Mouse (Mus musculus) 3T3-L1 (cell line): Measurements from ENCODE around the gene Map3k14.
"Not testable (repeated sequence)": the region's sequence is repeated elsewhere in the genome, so short reads cannot be mapped to it uniquely, and the experiment has no call there.

Source experiments
- DNase-seq: peaks from one replicate; pipeline ENCODE4 v3.0.0-alpha.2; 2015; ENCODE audit warnings: low read depth, low spot score

Gene Map3k14

DNA sequence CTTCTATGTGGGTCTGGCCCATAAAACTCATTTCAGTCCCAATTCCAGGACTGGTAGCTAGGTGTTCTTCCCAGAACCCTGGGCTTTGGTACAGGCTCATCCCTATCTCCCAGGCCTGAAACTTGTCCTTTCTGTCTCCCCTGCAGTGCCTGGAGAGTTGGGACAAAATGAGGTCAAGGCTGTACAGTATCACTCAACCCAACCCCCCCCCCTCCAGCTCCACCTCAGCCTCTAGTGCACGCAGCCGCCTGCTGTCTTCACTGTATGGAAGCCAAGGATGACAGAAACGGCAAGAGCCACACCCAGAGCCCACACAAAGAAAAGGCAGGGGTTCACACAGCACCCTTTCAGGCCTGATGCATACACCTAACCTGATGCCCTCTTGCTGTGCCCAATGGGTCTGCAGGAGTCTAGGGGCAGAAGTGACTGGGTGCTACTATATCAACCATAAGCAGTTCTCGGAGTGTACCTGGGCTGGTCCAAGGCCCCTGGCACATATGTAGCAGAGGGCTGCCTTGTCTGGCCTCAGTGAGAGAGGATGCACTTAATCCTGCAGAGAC, 20.5 kb downstream of the Map3k14 start:
- no peak for DNase-seq

GRCm38 (mm10) chr11:103246081-103246730, 21.1 kb downstream of the Map3k14 start:
- peak; percentile 96 for DNase-seq

DNA sequence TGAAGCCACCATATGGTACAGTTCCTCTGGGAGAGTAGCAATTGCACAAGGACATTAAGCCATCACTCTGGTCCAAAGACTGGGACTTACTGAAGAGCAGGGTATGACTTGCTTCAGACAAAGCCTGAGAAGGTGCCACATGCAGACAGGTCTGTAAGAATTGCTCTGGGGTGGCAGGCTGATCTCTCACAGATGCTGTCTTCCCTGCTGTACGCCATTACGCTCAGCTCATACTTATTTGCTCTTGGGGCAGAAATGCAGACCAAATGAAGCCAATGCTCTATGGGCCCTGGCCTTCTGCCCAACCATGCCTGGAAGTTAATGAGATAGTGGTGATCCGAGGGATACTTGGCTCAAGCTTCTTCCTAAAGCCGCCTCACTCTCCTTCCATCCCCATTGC, 22.4 kb downstream of the Map3k14 start:
- no peak for DNase-seq

DNA sequence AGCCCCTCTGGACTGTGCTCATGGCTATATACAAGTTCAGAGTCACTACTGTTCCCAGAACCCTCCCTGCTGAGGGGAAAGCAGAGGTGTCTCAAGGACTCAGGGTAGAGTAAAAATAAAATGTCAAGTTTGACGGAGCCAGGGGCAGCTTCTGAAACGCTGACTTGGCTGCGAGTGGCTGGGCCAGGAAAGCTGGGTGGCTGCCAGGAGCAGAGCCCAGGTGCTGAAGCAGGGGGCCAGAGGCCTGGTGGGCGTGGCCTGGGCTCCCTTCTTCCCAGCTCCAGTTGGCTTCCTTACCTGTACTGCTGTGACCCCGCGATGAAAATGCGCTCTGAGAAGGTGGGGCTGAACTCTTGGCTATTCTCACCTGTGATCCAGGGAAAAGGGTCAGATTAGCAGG, 26.5 kb downstream of the Map3k14 start:
- DNase-seq = no peak

DNA sequence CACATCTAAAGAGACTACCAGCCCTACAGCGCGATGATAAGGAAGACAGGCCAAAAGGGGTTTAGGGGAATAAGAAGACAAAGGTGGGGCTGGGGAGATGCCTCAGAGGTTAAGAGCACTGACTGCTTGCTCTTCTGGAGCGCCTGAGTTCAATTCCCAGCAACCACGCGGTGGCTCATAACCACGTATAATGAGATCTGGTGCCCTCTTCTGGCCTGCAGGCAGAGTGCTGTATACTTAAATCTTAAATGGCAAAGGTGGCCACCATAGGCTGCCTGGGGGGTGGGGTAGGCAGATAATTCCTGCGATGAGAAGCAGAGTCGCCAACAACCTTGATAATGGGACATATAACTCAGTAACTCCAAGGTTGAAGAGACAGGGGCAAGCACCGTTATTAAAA, 29.5 kb downstream of the Map3k14 start:
- DNase-seq = no peak

- no peak for DNase-seq
Observed at GRCm38 (mm10) chr11:103236903-103237302, 30.4 kb downstream of the Map3k14 start.

DNA sequence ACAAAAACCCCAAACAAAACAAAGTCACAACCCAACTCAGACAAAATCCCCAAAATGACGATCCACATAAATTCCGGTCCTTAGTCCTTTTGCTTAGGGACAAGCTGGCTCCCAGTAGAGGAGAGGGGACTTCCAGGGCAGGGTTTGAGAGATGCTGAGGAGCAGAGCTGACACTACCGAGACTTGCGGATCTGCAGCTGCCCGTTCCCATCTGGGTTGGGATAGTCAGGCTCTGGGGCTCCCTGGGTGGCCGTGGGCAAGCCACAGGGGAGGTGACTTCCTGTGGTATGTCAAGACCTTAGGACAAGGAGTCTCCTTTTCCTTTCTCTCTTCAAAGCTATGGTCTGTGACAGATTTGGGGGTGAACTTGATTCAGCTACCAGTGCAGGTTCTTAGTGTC, 30.8 kb downstream of the Map3k14 start:
- DNase-seq = no peak

GRCm38 (mm10) chr11:103235702-103236101, 31.6 kb downstream of the Map3k14 start:
- DNase-seq = no peak

DNA sequence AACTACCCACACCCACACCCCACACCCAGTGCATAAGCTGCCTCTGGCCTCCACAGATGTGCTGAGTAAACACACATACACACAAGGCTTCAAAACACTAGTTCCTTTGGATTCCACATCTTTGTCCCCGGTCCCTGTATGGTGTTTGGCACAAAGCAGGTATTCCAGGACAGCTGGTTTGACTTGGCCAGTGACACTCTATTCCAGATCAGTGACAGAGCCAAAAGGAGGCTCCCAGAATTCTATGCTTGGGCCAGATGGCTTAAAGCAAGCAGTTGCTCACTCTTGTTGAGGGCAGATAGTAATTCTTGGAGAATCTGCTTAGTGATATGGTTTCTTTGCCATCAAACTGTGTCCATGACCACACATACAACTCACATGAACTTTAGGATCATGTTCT, 32.8 kb downstream of the Map3k14 start:
- DNase-seq = no peak

DNA sequence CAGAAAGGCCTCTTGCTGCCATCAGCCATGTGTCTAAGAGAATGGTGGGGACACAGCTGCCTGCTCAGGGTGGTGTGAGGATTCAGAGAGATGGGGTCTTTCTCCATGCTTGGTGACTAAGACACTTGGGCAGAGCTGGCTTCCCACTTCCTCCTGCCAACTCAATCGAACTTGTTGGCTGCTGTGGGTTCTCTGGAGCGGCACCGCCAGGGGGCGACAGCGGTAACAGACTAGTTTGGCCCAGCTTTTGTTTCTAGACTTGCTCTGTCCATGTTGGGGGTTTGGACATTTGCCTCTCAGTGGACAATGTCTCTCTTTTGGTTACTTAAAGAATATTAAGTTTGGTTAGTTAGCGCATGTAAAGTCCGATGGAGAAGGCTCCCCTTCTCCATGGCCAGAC, 34.3 kb downstream of the Map3k14 start:
- peak; percentile 81 for DNase-seq

- no peak for DNase-seq
Observed at GRCm38 (mm10) chr11:103231367-103231766, 35.9 kb downstream of the Map3k14 start.

DNA sequence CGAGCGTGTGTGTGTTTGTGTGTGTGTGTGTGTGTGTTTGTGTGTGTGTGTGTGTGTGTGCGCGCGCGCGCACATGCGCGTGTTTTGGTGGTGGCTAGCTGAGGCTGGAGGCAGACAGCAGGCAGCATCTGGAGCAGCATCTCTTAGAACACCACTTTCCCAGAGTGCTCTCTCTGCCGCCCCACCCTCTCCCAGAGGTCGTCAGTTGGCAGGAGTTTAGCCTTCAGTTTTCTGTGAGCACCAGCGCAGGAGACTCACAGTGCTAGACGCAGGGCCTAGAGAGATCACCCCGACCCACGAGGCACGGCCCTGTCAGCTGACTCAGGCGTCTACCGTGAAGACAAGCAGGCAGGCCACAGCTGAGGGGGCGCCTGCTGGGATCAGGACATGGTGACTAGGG, 36.6 kb downstream of the Map3k14 start:
- no peak for DNase-seq

DNA sequence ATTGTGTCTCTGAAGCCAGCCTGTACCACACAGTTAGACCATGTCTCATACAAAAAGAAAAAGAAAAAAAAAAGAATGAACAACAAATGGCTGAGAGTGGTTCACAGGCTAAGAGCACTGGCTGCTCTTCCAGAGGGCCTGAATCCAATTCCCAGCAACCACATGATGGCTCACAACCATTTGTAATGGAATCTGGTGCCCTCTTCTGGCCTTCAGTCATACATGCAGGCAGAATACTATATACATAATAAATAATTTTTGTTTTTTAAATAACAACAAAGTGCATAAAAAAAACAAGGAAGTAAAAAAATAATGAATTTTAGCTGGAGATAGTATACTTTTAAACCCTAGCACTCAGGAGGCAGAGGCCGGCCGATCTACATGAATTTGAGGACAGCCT, 37.7 kb downstream of the Map3k14 start:
- DNase-seq = no peak

- no peak for DNase-seq
Observed at GRCm38 (mm10) chr11:103223951-103224456, 43.3 kb downstream of the Map3k14 start.

DNA sequence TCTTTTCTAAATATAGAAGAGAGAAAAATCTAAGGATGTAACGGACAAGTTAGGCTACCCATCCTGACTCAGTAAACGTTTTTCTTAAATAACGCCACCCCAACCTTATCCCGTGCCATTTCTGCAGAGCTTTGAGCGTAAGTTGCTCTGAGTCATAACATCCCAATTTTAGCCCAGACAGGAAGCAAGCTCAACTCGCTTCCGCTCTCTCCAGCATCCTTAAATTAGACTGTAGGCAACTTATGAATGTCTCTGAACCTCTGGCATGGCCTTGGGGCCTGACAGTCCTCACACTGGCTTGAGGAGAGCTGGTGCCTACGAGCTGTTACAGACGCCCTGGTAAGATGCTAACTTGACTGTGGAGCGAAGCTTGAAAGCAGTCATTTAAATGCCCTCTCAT, 43.8 kb downstream of the Map3k14 start:
- DNase-seq = no peak

DNA sequence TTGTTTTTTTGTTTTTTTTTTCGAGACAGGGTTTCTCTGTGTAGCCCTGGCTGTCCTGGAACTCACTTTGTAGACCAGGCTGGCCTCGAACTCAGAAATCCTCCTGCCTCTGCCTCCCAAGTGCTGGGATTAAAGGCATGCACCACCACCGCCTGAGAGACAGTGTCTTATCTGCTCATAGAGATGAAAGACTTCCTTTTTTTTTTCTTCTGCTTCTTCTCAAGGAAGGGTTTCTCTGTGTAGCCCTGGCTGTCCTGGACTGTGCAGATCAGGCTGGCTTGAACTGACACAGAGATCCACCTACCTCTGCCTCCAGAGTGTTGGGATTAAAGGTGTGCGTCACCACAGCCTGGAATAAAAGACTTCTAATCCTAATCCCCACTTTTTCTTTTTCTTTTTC, 44.6 kb downstream of the Map3k14 start:
- not testable (repeated sequence) for DNase-seq

GRCm38 (mm10) chr11:103221437-103221836, 45.8 kb downstream of the Map3k14 start:
- no peak for DNase-seq

- DNase-seq = no peak
Observed at GRCm38 (mm10) chr11:103219995-103220394, 47.3 kb downstream of the Map3k14 start.

- no peak for DNase-seq
Observed at GRCm38 (mm10) chr11:103219259-103219658, 48.0 kb downstream of the Map3k14 start.

GRCm38 (mm10) chr11:103218517-103218901, 48.8 kb downstream of the Map3k14 start:
- no peak for DNase-seq

DNA sequence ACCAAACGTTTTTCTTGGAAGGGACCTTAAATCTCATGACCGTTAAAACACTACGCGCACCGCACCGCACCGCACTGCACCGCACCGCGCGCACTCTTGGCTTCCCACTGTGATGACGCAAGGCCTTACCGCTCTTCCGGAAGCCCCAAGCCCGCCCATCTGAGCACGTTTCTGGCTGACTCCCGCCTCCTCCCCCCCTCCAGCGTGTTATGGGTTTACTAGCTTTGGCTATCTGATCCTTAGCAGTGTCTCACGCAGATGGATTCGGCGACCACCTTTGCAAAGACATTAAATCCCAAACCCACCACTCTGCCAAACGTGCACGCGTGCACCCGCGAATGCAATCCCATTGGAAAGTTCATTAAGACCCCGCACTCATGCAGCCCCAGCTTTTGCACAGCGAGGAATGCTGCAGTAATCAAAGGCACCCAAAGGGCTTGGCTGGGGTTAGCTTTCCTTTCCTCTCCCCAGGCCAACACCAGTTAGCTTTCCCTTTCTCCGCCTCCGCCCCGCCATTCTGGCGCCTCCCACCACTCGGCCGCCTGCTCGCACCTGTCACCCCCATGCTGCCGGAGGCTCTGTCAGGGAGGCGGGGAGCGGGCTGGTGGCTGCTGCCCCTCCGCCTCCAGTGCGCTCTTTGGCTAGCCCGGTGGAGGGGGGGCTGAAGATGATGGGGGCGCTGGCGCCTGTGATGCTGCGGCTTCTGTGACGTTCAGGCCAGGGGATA, 49.3 kb downstream of the Map3k14 start, which contains the start of gene Spata32:
Gene Spata32, minus strand, starts transcription at position 643 of the 727 bp plus-strand sequence.
- no peak for DNase-seq

DNA sequence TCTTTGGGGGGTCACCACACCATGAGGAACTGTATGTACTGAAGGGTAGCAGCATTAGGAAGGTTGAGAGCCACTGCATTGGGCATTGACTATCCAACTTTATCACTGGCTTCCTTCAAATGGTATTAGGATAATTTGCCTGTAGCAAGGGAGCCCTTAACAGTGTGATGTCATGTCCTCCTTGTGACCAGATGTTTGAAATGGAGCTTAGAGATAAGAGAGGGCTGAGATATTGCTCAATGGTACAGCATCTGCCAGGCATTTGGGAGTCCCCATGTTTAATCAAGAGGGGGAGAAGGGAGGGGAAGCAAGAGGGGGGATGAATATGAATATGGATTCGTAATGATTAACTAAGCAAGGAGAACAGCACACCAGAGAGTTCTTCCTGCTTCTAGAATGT, 51.9 kb downstream of the Map3k14 start:
- DNase-seq = no peak

DNA sequence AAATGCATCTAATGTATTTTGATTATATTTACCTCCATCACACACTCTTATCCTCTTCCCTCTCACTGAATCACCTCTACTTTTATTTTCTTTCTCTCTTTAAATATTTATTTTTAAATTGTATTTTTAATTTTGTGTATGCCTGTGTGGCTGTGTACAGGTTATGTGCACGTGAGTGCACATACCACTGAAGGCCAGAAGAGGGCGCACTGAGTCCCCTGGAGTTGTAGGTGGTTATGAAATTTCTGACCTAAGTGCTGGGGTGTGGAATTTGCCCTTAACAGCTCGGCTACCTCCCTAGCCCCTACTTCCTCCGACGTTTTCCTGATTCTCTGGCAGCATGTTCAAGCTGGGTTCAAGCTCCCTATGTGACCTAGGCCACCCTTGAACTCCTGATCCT, 53.6 kb downstream of the Map3k14 start:
- no peak for DNase-seq
